Mouse (Mus musculus): Measurements from ENCODE around the gene Capn5. TPM values are rescaled to one million over a fixed set of nuclear protein-coding genes. Genes with fewer than 3 reads are reported as not detected.

Capn5 gene
- total RNA-seq, 1 experiment from 2014 or later, result 0.76 TPM

DNA sequence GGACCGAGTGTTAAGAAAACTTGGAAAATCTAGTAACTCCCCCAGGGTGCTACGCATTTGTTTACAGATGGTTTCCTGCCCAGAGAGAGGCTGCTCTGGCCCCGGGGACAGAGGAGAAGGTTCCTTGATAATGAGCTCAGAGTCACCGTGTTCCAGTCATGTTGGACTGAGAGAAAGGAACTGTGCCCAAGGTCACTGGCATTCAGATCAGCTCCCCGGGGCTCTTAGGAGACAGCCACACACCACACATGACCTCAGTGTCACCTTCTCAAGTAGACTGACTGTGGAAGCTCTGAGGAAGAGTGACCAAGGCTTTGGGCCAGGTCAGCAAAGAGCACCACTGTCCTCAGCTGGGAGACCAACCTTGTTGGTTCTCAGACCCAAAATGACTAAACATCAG, 53.4 kb downstream of the Capn5 start:
- no peak for ATAC-seq (replicated peaks; ENCODE audit: insufficient number of reproducible peaks, low FRiP score, low TSS enrichment, poor library complexity, severe bottlenecking)

DNA sequence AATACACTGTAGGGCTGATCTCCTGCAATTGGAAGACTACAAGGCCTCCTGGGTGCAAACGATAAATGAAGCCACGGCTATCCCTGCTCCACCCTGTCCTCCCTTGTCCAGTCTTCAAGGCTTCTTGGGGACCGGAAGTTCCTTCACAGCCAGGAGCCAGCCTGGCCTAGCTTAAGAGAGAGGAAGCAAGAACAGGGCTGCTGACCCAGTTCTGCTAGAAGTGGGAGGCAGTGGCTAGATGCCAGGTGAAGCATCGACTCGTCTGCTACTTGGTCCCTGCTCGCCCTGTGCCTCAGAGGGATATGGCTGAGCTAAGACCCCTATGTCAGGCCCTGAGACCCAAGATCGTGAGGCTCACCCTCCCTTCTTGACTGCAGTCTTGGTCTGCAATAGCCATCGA, 56.4 kb downstream of the Capn5 start:
- ATAC-seq (replicated peaks; ENCODE audit: insufficient number of reproducible peaks, low FRiP score, low TSS enrichment, poor library complexity, severe bottlenecking), result no peak

GRCm38 (mm10) chr7:98121241-98121640, 56.8 kb downstream of the Capn5 start:
- no peak for ATAC-seq (replicated peaks; ENCODE audit: insufficient number of reproducible peaks, low FRiP score, low TSS enrichment, poor library complexity, severe bottlenecking)

- ATAC-seq (replicated peaks; ENCODE audit: insufficient number of reproducible peaks, low FRiP score, low TSS enrichment, poor library complexity, severe bottlenecking), result peak; percentile 87
Observed at GRCm38 (mm10) chr7:98120325-98120724, 57.7 kb downstream of the Capn5 start.

DNA sequence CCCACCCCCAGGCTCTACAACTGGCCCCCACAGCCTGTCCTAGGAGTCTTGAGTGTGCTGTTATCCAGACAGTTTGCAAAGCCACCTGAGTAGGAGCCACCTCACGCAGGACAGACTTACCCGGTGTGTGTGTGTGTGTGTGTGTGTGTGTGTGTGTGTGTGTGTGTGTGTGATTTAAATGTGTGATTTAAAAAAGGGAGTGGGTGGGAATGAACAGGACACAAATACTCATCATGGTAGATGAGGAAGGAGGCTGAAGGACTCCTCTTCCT, 58.2 kb downstream of the Capn5 start:
- ATAC-seq (replicated peaks; ENCODE audit: insufficient number of reproducible peaks, low FRiP score, low TSS enrichment, poor library complexity, severe bottlenecking), result no peak

DNA sequence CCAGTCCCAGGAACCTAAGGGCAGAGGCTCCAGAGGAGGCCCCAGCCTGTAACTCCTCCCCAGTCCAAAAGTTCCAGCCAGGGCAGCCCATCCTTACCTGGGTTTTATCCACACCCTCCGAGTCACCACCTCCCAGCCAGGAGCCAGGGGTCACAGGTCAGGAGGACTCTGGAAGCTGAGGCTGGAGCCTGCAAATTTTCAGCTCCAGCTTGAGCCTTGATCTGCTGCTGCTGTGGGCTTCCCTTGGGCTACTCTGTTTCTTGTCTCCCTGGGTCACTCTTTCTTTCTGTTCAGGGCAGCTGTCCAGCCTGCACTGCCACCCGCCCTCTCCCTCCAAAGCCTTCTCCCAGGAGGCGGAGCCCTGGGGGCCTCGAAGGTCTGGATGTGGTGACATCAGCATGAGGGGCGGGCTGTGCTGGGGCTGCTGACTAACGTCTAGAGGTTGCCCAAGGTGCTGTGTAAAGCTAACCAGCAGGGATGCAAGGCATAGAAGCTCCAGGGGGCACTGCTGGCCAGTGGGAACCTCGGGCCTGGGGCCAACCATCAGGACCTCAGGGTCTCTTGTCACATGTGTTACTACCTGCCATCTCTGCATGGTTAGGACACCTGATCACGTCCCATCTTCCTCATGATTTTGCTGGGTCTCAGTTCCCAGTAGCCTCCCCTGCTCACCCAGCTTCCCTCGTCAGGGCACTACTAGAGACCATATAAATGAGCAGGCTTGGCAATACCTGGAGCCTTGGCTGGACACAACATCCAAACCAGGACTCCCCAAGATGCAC, 58.7 kb downstream of the Capn5 start, which contains the start of gene Myo7a:
Gene Myo7a, minus strand, starts transcription at position 346 of the 782 bp plus-strand sequence.
- no peak for ATAC-seq (replicated peaks; ENCODE audit: insufficient number of reproducible peaks, low FRiP score, low TSS enrichment, poor library complexity, severe bottlenecking)

- ATAC-seq (replicated peaks; ENCODE audit: insufficient number of reproducible peaks, low FRiP score, low TSS enrichment, poor library complexity, severe bottlenecking), result no peak
Observed at GRCm38 (mm10) chr7:98117012-98117660, 60.9 kb downstream of the Capn5 start.

DNA sequence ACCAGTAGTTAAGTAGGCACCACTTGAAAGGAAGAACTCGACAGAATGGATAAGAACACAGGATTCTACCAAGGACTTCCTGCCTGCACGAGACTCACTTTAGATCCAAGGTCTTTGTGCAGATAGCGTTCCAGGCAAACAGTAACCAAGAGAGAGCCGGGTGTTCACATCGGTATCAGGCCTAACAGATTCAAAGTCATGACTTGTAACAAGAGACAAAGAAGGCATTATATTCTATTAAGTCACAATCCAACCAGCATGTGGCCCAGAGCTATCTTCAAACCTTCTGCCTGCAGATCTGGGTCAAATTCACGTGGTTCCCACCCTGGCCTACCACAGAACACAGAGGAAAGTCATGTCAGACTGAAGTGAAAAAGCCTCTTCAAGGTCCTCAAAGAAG, 63.4 kb downstream of the Capn5 start:
- ATAC-seq (replicated peaks; ENCODE audit: insufficient number of reproducible peaks, low FRiP score, low TSS enrichment, poor library complexity, severe bottlenecking), result no peak

GRCm38 (mm10) chr7:98111233-98111632, 66.8 kb downstream of the Capn5 start:
- ATAC-seq (replicated peaks; ENCODE audit: insufficient number of reproducible peaks, low FRiP score, low TSS enrichment, poor library complexity, severe bottlenecking), result no peak

- ATAC-seq (replicated peaks; ENCODE audit: insufficient number of reproducible peaks, low FRiP score, low TSS enrichment, poor library complexity, severe bottlenecking), result no peak
Observed at GRCm38 (mm10) chr7:98109771-98110170, 68.3 kb downstream of the Capn5 start.

- peak; percentile 53 for ATAC-seq (replicated peaks; ENCODE audit: insufficient number of reproducible peaks, low FRiP score, low TSS enrichment, poor library complexity, severe bottlenecking)
Observed at GRCm38 (mm10) chr7:98108636-98109430, 69.2 kb downstream of the Capn5 start.

- no peak for ATAC-seq (replicated peaks; ENCODE audit: insufficient number of reproducible peaks, low FRiP score, low TSS enrichment, poor library complexity, severe bottlenecking)
Observed at GRCm38 (mm10) chr7:98106272-98106671, 71.8 kb downstream of the Capn5 start.

DNA sequence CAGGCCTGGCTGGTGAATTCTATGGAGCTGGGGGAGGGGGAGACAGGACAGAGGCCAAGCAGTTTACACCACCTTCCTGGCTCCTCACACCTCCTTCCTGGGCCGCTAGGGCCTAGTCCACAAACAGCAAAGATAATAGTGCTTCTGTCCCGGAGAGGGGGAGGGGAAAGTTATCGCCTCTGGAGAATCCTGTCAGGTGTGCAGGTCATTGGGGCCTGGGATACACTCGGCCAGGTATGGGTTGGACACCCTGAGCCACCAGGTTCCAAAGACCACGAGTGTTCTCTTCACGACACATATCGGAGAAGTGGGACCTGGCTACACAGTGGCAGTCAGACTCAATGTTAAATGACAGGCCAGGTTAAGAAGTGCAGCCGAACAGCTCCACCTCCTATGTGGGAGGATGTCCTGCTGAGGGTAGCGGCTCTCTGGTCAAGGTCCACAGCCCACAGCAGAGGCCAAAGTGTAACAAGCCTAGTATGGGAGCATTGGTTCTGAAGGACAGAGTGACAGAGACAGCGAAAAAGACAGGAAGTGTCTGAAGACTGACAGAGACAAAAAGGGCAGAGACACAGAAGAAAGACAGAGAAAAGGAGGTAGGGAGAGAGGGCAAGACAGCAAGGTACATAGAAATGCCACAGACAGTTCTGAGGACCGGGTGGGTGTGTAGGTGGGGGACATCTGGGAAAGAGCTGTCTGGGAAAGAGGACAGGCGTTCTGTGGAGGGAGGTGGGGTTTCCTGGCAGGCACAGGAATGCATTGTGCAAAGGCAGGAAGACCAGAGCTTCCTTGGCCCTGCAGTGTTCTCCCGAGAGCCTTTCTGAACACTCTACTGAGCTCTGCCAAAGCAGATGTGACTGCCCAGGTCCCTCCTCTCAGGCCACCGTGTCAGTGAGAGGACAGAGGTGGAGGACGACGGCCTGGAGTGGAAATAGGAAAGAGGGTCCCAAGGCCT, 73.3 kb downstream of the Capn5 start:
- ATAC-seq (replicated peaks; ENCODE audit: insufficient number of reproducible peaks, low FRiP score, low TSS enrichment, poor library complexity, severe bottlenecking), result no peak

DNA sequence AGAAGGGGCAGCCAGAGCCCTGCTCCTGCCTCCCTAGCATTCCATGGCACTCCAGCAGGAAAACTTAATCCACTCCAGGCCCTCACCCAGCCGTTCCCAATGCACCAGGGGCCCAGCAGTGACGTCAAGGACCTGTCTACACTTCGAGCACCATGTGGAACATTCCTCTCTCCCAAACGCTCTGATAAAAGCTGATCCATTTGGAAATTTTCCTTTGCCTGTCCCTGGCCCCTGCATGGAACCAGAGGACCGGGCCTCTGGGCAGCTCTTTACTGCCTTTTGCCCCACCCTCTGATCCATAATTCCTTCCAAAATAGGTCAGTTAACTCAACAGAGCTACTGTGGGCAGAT, 74.2 kb downstream of the Capn5 start:
- no peak for ATAC-seq (replicated peaks; ENCODE audit: insufficient number of reproducible peaks, low FRiP score, low TSS enrichment, poor library complexity, severe bottlenecking)

DNA sequence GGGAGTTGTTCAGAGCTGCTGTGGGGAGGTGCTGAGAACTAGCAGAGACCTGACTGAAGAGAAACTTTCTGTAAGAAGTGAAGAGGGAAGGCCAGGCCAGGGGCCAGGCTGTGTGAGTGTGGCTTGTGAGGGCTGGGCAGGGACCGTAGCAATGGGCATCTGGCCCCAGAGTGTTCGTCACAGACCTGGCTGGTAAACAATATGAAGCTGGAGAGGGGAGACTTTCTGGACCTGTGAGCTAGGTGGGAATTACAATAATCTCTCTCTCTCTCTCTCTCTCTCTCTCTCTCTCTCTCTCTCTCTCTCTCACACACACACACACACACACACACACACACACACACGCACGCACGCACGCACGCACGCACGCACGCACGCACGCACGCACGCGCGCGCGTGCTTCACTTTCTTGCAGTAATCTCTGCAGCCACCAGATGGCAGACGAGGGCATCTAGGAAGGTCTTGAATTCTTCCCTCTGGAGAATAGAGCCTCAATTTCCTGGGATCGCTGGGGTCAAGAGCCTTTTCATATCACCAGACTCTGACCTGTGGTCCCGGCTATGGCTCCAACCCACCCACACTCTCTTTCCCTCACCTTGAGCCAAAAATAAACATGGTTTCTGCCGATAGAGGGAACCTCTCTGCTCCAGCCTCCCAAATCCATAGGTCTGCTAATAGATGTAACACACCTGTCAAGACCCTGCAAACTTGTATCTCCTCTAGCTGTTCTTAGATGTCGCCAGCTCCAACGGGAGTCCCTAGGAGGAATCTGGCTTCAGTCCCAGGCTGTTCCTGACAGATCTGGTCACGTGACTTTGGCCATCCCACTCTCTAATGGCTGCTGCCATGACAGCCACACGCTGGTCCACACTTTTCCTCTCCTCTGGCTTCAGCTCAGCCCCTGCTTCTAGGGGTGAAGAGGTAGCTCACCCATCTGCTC, 74.8 kb downstream of the Capn5 start:
- peak; percentile 58; the same call in 1 of the 2 replicates for ATAC-seq (replicated peaks; ENCODE audit: insufficient number of reproducible peaks, low FRiP score, low TSS enrichment, poor library complexity, severe bottlenecking)

GRCm38 (mm10) chr7:98102488-98102887, 75.6 kb downstream of the Capn5 start:
- no peak for ATAC-seq (replicated peaks; ENCODE audit: insufficient number of reproducible peaks, low FRiP score, low TSS enrichment, poor library complexity, severe bottlenecking)

- ATAC-seq (replicated peaks; ENCODE audit: insufficient number of reproducible peaks, low FRiP score, low TSS enrichment, poor library complexity, severe bottlenecking), result no peak
Observed at GRCm38 (mm10) chr7:98097557-98097956, 80.5 kb downstream of the Capn5 start.

DNA sequence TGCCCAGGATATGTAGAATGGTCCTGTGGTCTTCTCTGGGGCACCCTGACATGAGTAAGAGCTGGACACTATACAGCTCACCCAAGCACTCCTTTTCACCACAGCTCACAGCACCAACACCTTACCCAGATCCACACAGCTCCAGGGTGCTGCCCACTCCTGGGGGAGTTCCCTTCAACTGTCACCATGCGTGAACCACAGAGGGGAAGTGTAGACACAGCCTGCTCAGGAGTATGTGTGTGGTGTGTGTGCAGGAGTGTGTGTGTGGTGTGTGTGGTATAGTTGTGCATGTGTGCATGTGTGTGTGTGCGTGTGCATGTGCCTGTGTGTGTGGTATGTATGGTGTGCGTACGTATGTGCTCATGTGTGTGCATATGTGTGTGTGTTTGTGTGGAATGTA, 82.2 kb downstream of the Capn5 start:
- ATAC-seq (replicated peaks; ENCODE audit: insufficient number of reproducible peaks, low FRiP score, low TSS enrichment, poor library complexity, severe bottlenecking), result no peak
